Mouse (Mus musculus) lung, postnatal 4 days (tissue): ENCODE measurements around the gene Arntl2.
"Not testable (repeated sequence)": the region's sequence is repeated elsewhere in the genome, so short reads cannot be mapped to it uniquely, and the experiment has no call there.

ENCODE experiments used
- DNase-seq, 2 experiments: peaks; one replicate each; pipeline ENCODE4 v3.0.0; 2021

Arntl2 gene

DNA sequence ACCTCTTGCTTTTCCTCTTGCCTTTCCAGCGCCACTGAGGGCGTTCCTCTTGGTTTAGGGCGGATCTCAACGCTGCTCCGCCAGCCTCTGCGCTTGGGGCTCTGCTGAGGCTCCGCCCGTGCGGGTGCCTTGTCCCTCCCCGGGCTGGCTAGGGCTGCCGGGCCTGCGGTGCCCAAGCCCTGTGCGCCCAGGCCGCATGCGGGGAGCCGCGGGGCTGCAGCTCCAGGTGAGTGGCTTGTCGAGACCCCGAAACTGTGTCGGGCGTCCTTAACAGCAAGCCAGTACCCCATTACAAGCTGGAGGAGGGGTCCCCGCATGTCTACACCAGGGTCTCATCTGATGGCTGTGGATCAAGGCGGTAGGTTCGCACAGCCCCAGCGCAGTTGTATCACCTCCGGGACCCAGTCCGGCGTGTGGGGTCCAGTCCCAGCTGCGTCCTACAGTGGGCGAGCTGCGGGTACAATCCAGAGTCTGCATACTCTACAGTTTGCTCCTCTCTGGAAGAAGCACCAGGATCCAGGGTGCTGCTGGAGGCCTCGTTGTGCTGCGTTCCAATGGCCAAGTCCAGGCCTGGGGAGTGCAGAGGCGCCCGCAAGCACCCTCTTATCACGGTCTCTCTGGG is at the start of gene Arntl2:
Gene Arntl2, plus strand, starts transcription at position 132 of the 622 bp plus-strand sequence.
- peak; percentile 73 to 81 for DNase-seq

DNA sequence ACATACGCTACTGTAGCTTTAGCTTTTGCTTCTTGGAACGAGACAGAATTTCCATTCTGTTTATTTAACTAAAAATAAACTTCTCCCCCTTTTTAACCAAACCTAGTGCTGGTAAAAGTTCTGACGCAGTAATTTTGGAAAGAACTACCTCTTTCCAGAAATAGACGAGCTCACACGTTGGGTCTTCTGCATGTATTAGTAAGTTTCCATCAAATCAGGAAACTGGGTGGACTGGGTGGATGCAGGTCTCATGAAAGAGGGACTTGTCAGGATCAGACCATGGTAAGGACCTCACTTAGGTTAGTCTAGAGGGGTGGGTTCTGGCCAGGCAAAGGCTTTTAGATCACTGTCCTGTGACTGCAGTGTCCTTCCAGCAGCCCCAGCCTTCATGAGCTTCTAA is 49.3 kb upstream of the Arntl2 start:
- DNase-seq, result no peak

DNA sequence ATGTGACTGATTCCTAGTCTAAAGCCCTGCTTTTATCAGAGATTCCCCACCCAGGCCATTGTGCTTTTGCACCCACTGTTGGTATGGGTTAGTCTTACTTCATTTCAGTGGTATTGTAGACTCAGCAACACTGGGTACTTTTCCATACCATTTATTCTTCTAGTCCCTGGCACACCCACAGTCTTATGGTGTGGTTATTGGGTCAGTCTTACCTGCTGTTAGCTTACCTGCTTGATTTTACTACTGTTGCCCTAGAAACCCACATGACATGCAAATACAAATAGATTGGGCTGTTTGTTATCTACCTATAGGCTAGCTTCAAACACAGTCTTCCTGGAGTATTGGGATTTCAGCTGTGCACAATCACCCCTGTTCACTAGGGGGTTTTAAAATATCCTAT is 48.8 kb upstream of the Arntl2 start:
- DNase-seq, result no peak

GRCm38 (mm10) chr6:146748271-146748670 is 47.6 kb upstream of the Arntl2 start:
- DNase-seq, result no peak

- DNase-seq, result peak; percentile 18 to 45
Observed at GRCm38 (mm10) chr6:146751671-146752070, 44.2 kb upstream of the Arntl2 start.

DNA sequence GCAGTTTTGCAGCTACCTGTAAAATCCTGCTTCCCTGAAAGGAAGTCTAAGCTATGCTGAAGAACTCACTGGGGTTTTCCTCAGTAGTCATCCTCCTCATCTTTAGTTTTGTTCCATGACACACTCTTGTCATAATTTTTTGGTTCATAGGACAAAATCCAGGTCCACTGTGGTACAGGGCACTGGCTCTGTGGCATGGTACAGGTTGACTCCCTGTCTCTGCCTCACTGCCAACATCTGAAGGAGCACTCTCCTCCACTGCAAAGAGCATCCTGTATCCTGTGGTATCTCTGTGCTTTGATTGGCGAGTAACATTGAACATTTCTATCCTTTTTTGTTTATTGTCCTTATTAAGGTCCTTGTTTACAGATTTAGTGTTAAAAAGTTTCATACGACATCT is 43.7 kb upstream of the Arntl2 start:
- DNase-seq, result no peak

DNA sequence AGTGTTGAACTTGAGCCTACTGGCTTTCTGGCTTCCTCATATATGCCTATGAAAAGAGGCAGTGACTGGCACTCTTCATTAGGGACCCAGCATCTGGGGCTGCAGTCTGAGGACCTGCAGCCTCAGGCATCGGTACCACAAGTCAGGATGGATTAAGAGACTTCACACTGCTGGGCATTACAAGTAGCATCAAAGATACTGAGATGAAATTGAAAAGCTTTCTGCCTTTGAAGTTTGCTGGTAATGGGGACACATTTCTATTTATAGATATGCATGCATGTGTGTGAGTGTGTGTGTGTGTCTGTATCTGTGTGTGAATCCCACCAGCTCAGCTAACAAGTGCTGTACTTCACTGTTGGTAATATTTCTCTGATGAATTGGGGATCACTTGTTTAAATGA is 43.2 kb upstream of the Arntl2 start:
- no peak for DNase-seq

DNA sequence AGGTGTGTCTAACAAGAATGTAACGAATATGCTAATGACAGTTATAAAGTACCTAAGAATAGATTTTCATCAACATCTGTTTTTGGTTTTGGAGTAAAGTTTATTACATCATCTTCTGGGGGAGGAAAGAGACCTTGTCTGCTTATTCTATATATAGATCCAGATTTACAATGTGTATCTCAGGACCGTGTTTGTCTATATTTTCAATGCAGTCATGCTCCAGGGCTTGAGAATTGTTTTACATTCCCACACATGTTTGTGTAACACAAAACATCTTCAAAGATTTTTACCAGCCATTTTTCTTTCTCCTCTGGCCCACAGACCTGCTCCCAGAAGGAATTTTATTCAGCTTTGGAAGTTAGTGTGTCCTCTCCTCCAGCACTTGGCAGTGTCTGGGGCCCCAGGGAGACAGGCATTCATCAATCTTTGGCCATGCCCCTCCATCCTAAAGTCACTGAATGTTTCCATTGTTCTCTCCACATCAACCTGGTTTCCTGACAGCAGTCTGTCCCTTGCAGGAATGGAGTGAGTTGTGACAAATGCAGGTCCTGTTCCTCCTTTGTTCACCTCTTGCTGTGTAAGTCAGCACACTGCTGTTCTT is 42.2 kb upstream of the Arntl2 start:
- DNase-seq, result no peak

DNA sequence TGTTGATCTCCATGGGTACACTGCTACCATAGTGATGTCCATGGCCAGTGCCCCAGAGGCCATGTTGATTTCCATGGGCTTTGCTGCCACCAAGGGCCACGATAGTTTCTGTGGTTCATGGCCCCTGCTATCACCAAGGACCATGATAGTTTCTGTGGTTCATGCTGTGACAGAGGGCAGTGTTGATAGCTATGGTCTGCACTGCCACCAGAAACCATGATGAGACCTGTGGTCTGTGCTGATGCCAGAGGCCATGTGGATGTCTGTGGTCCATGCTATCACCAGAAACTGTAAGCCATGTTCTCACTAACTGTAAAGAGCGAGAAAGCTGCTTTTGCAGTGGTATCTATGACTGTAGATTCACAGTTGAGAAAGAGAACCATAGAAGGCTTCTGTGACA is 40.7 kb upstream of the Arntl2 start:
- DNase-seq, result no peak

- no peak for DNase-seq
Observed at GRCm38 (mm10) chr6:146755679-146756078, 40.2 kb upstream of the Arntl2 start.

DNA sequence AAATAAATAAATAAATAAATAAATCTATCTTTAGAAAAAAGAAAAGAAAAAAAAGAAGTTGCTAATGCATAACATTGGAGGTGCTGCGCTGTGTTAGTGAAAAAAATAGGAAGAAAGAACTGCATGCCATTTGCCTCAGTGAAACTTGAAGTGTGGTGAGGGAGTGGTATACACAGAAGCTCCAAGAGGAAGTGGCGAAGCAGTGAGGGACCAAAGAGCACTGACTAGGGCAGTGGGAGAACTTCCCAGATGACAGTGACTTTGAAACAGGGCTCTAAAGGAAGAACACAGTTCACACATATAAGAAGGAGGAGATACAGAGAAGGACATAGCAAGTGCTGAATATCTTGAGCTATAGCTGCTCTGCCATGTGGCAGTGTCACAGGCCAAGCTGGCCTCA is 36.8 kb upstream of the Arntl2 start:
- no peak for DNase-seq

DNA sequence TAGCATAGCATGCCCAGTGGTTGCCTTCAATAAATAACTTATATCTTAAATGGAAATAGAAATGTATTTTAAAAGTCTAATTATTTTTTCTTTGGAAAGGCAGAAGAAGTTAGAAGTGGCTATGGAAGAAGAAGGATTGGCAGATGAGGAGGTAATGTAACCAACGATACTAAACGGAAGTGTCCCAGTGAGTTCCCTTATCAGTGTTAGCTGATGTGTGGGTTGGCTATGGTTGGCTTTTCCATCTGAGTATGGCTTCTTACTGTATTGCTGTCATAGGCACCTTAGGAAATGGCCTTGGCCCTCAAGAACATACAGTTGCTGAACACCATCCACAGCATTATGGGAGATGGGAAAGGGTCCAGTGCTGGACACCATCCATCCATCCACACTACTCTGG is 35.8 kb upstream of the Arntl2 start:
- DNase-seq, result no peak

GRCm38 (mm10) chr6:146760736-146761135 is 35.1 kb upstream of the Arntl2 start:
- DNase-seq, result no peak

- DNase-seq, result peak in 1 of 2 experiments; percentile 15
Observed at GRCm38 (mm10) chr6:146762264-146762898, 33.5 kb upstream of the Arntl2 start.

DNA sequence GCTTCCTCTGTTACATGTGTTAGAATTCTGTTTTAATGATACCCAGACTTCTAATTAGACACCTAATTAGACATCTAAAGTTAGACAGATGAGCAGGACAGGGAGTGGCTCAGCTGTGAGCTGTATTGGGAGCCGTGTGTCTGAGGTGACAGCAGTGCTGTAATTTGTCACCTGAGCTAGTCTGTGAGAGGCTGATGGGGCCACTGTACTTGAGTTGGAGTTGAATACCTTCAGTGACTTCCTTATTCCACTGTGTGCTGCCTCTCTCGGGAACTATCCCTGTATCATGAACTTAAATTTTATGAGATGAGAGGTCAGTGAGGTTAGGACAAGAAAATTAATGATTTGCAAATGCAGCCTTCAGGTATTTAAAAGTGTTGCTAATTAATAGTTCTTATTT is 31.3 kb upstream of the Arntl2 start:
- DNase-seq, result no peak

GRCm38 (mm10) chr6:146765270-146765669 is 30.6 kb upstream of the Arntl2 start:
- no peak for DNase-seq

DNA sequence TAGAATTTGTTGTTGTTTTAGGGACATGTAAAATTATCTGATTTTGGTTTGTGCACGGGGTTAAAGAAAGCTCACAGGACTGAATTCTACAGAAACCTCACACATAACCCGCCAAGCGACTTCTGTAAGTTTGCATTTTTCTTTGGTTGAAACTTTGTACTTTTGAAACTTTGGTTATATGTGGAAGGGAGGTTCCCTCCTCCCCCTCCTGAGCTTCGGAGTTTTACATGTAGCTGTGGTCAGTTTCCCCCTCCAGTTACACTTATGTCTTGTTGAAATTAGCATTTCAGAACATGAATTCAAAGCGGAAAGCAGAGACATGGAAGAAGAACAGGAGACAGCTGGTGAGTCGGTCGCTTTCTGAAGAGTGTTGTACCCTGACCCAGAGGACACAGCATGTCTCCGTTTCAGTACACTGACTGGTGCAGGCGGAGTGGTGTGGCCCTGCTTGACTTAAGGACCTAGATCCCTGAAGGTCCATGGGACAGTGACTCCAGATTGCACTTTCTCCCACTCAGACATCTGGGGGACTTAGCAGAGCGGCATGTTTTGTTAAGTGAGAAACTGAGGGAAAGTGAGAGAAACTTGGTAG is 26.9 kb upstream of the Arntl2 start:
- DNase-seq, result no peak

DNA sequence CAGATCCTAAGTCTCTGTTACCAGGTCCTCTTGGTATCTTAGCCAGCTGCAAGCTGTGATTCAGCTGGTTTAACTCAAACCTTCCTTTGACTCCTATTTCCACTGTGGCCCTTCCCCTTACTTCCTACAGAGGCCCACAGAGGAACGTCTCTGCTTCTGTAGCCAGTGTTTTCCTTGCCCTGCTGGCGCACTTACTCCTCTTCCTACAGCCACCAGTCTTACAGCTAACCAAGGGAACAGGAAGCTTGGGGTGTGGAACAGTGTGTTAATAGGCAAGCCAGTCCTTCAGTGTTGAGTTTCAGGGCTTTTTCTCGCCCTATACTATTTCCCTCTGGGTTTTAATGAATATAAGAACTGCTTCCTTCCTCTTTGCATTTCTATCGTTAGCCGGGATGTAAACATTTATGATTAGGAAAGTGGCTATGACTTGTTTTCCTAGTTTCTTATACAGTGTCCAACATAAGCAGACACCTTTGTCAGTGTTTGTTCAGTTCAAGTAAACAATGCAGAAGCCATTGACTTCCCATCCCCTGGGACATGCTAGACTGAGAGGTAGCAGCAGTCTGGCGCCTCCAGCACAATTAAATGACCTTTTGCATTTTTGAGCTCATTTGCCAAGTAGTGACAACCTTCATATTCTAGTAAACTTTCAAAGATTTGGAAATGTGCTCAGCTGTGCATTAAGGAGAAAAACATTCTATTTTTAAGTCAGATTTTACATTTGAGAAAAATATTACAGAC is 25.7 kb upstream of the Arntl2 start:
- DNase-seq, result no peak

DNA sequence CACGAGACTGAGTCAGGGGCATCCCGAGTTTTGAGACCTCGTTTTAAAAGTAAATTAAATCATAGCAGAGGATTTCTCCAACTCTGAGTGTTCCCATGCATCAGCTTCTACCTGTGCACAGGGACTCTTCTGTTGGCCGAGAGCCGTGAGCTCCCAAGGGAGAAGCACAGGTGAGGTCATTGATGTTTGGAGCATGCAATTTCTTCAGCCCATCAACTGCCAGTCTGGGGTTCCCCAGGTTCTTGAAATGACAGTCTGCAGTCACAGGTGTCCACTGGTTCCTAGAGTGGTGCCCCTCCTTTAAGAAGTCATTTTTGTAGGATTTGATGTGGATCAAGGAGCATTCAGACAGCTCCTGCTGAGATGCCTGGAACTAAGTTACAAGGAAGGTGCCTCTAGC is 25.0 kb upstream of the Arntl2 start:
- no peak for DNase-seq

GRCm38 (mm10) chr6:146775864-146776263 is 20.0 kb upstream of the Arntl2 start:
- DNase-seq, result not testable (repeated sequence)

DNA sequence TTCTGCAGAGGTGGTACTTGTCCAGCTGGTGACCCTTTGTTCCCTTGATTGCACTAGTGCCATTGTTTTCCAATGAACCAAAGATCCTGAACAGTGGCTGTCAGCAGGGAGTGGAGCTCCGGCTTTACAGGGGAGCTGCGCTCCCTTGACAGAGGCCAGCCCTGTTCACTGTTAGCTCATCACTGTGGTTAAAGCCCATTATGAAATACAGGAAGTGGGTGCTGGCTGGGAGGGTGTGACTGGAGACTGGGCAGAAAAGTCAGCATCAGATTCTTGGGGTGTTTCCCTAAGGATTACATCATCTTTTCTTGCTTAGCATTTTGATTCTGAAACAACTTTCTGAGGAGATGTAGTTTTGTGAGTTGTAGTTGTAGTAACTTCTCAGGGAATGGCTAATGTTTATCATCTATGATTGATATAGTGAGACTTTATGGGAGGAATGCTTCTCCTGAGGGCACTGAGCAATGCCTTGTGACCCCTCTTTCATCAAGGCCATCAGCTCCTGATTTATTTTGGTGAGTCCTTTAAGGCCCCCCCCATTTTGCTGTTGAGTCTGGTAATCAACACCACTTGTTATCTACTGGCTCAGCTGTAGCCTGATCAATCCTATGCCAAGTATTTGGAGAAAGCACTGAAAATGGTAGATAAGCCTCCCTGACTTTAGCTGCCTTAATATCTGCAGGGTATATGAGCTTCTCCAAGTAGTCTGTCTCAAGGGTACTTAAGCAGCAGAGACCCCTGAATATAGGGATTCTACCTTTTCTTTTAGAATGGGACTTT is 19.1 kb upstream of the Arntl2 start:
- peak; percentile 53 to 57 for DNase-seq

DNA sequence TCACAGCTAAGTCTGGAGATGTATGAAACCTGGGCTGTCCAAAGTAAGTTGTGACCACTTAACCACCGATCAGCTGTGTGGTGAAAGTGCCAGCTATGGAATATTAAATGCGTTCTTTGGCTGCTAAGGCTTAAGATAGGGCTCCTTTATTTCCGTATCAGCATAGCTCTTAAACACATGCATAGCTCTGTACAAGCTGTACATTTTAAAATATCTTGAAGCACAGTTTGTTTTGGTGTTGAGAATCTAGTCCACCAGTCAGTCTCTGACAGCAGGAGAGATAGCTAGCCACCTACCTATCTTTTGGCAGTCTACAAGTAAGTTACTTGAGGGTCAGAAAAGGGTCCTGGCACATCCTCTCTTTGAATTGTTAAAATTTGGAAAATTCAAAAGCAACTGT is 17.8 kb upstream of the Arntl2 start:
- DNase-seq, result no peak

DNA sequence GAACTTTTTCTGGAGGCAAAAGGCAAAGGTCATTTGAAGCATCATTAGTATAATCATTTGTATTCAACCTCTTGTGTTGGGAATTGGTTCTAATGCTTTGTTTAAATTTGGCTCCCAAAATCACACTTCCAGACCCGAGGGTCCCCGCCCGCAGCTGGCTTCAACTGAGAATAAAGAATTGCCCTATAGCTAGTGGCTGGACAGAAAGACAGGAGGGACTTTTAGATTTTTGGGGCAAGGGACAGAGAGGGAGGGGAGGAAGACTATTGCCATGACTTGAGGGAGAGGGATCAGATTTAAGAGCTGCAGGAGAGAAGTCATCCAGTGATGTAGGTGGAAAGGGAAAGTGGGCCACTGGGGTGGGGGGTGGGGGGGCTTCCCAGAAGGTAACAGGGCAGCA is 14.3 kb upstream of the Arntl2 start:
- no peak for DNase-seq
